Mouse (Mus musculus): ENCODE measurements around the gene Ntpcr.

Ntpcr gene

DNA sequence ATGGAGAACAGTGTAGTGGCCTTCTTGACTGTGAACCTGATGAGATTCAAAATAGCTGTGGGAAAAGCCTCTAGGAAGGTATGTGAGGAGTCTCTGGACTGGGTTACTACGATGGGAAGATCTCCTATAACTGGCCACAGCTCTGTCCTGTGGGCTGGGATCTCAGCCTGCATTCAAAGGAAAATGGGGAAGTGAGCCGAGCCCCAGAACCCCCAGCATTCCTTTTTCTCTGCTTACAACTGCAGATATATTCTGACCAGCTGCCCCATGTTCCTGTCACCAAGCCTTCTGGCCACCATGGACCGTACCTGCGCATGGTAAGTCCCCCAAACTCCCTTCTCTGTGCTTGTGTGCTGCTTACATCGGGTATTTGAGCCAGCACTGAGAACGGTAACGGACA is at the start of gene Ntpcr:
Gene Ntpcr, plus strand, starts transcription at position 218 of the 400 bp plus-strand sequence.
- no peak for DNase-seq

DNA sequence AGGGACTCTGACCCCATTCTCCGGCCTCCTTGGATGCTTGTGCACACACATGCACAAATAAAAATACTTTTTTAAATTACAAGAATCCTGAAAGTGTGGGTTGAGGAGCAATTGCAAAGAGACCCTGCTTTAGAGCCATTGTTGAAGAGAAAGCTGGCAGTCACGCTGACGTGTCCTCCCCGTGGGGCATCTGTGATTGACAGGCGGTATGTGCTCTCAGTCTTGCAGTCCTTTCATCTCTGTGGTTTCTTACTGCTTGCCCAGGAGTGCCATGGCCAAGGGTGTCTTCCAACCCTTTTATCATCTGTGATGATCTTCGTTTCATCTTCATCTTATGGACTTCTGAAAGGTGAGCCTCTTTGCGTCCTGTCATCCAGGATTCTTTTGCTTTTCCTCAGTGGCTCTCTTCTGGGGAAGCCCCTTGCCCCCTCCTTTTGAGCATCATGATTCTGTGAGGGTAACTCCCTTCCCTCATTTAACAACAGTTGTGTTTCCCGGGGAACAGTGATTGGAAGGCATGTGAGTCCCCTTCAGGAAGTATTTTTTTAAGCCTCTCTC is 48.8 kb upstream of the Ntpcr start:
- no peak for DNase-seq

DNA sequence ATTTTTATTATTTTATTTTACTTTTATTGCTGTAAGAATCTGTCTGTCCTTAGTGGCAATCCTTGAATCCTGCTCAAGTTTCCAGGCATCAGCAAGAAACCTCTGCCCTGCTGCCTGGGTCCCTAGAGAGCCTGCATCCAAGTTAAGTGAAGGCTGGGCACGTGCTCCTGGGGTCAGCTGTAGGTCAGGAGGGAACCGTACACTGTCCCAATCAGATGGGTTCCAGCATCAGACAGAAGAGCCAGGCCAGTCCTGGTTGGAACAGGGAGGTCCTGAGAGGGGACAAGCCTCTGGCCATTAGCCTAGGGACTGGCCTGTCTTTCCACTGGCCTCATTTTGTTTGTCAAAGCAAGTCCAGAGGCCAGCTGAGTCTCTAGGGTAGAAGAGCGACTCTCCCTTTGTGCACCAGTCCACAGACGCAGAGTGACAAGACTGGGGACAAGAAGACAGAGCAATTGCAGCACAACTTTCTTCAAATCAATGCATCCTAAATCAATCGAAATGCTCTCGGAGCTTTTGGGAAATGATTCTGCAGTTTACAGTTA is 44.5 kb upstream of the Ntpcr start:
- DNase-seq: no peak

GRCm38 (mm10) chr8:125686221-125686865 is 43.4 kb upstream of the Ntpcr start:
- DNase-seq: no peak

DNA sequence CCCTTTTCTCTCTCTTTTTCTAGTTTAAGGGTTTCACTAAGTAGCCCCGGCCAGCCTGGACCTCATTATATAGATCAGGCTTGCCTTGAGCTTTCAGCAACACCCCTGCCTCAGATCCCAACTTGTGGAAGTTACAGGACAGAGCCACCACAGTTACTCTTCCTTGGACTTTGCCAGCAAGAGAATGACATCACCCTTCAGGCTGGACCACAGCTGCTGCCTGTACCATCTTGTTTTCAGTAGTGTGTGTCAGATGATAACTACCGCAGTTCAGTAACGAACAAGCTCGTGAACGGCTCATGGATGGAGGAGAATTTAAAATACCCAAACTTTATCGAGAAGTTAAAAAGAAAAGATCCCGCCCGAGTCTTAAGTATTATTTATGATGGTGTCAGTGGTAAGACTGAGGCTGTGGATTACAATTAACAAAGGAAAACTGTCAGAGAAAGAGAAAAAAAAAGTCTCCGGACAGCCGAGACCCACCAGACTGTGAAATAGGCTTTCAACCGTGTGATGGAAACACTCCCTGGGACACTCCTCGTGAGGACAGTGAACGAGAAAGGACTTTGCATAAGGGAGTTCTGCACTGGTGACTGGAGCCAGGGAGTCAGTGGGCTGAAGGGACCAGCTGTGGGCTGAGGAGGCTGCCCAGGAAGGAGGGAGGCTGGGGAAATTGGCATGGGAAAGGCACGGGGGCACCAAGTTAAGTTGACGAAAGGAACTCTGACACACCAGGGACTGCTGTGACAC is 39.4 kb upstream of the Ntpcr start:
- DNase-seq: no peak

DNA sequence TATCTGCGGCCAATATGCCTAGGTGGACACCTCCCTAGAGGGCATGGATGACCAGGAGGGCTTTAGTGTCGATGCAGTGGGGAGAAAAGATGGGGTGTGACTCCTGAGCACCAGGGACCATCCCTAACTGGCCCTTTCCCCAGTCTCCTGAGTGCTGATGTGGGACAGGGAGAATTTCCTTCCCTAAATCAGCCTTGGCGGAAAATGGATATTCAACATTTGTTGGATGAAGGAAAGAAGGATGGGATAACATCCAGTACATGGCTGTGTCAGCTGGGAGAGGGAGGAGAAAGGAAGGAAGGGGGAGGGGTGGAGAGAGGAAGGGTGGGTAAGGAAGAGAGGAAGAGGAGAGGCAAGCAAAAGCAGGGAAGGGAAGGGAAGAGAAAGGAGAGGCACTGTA is 38.8 kb upstream of the Ntpcr start:
- no peak for DNase-seq

DNA sequence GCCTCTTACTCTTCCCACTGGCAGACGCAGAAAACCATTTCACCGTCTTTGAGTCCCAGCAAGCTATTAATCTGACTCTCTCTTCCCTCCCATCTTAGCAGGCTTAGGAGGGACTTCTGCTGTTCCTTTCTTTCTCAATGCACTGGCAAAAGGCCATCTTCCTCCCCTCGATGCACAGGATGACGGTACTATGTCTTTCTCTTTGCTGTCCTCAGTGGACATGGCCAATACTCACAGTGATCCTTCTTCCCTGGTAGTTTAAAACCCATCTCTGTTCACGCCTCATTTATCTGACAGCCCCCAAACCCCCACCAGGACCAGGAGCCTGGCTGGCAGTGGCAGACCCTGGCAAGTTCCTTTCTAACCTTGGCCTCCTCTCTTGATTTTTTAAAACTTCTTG is 37.3 kb upstream of the Ntpcr start:
- no peak for DNase-seq

DNA sequence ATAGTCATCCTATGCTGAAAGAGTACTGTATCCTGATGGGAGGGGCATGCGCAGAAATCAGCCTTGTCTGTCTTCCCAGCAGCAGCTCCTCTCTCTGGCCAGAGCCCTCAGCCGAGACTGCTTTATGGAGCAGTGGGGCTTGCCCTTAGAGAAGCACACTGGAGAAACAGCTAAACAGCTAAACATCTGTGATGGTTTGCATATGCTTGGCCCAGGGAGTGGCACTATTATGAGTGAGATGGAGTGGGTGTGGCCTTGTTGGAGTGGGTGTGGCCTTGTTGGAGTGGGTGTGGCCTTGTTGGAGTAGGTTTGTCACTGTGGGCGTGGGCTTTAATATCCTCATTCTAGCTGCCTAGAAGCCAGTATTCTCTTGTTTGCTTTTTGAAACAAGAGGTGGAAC is 36.6 kb upstream of the Ntpcr start:
- DNase-seq: no peak

DNA sequence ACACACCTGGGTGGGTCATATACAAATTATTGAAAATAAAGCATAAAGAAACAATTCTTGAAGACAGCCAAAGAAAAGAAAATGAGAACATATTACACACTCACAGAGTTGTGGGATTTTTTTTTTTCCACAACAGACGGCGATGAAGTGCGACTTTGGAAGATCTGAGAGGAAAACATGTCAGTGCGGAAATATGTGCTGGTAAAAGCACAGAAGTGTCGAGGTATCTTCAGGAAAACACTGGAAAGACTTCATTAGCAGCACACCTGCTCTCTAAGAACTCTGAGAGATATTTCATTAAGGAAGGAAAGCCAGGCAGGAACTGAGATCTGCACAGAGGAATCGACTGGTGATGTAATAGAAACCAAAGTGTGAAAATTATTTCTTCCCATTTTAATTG is 33.8 kb upstream of the Ntpcr start:
- no peak for DNase-seq

GRCm38 (mm10) chr8:125699391-125700025 is 30.3 kb upstream of the Ntpcr start:
- no peak for DNase-seq

DNA sequence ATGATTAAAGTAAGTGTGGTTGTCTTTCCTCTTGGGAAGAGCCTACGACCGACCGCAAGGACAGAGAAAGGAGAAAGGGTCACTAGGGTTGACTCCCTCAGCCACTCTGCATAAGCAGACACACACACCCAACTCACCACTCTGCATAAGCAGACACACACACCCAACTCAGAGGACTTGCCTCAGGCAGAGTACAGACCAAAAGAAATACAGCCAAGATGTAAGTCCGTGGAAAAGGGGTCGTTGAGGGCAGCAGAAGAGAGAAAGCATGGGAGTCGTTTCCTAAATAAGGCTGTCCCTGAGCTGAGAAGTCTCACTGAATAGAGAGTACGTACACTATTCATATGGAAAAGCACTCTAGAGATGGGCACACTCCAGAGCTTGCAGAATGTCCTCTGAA is 29.4 kb upstream of the Ntpcr start:
- DNase-seq: no peak

- no peak for DNase-seq
Measured at GRCm38 (mm10) chr8:125702868-125703473, 26.8 kb upstream of the Ntpcr start.

GRCm38 (mm10) chr8:125704434-125704833 is 25.3 kb upstream of the Ntpcr start:
- no peak for DNase-seq

GRCm38 (mm10) chr8:125705816-125706215 is 23.9 kb upstream of the Ntpcr start:
- no peak for DNase-seq

- DNase-seq: no peak
Measured at GRCm38 (mm10) chr8:125709171-125709570, 20.6 kb upstream of the Ntpcr start.

DNA sequence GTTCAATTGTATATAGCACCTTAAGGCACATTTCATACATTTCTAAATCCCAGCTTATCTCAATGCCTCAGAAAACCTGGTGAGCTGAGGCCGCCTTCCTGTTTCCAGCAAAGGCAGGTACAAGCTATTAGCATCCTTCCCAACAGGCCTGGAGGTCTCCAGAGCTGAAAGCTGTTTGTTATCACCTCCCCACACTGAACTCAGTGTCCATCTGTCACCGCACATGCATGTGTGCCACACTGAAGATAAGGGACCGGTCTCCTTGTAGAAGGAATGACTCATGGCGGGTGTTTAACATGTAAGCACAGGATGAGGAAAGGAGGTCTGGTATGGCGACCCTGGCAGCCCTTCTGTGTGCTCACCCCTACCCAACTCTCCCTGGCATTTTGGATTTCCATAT is 18.2 kb upstream of the Ntpcr start:
- no peak for DNase-seq

- DNase-seq: no peak
Measured at GRCm38 (mm10) chr8:125716211-125716610, 13.6 kb upstream of the Ntpcr start.

- no peak for DNase-seq
Measured at GRCm38 (mm10) chr8:125716613-125717012, 13.2 kb upstream of the Ntpcr start.

GRCm38 (mm10) chr8:125718914-125719313 is 10.8 kb upstream of the Ntpcr start:
- no peak for DNase-seq

- no peak for DNase-seq
Measured at GRCm38 (mm10) chr8:125722675-125723074, 7.1 kb upstream of the Ntpcr start.

- DNase-seq: no peak
Measured at GRCm38 (mm10) chr8:125723437-125723836, 6.3 kb upstream of the Ntpcr start.

DNA sequence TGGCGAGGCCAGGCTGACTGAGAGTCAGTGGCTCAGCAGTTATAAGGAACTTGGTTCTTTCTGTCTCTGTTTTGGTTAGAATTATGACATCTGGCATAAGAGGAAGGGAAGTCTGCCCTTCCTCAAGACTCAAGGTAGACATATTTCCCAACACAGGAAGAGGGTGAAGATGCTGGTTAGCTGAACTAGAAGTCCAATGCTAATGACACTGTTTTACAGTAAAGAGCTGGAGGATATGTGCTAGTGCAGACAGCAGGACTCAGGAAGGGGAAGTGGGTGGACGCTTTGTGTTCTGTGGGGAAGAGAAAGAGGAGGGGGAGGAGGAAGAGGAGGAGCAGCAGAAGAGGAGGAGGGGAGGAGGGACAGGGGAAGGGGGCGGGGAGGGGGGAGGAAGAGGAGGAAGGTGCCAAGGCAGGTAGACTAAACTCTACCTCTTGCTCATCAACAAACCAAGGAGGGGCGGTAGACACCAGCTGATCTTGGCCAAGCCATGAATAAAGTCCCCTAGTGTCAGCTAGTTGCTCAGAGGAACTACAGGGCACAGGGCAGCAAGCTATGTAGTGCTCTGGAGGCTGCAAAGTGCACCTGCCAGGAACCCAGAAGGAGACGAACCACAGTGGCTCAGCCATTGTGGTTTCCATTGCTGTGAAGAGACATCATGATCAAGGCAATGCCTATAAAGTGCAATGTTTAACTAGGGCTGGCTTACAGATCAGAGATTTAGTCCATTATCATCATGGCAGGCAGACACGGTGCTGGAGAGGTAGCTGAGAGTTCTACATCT is 4.5 kb upstream of the Ntpcr start:
- DNase-seq: peak; percentile 26 to 48
